Mouse (Mus musculus) kidney, postnatal 36 days (tissue): ENCODE measurements around the gene Plcxd2.
A peak's percentile ranks its signal among the peaks of the same experiment; 100 is the strongest.

Experiments
- DNase-seq, 2 experiments: peaks; one replicate each; pipeline ENCODE4 v3.0.0; 2021 to 2022; ENCODE audit warnings: mixed read lengths in 2 of 2

Gene Plcxd2

DNA sequence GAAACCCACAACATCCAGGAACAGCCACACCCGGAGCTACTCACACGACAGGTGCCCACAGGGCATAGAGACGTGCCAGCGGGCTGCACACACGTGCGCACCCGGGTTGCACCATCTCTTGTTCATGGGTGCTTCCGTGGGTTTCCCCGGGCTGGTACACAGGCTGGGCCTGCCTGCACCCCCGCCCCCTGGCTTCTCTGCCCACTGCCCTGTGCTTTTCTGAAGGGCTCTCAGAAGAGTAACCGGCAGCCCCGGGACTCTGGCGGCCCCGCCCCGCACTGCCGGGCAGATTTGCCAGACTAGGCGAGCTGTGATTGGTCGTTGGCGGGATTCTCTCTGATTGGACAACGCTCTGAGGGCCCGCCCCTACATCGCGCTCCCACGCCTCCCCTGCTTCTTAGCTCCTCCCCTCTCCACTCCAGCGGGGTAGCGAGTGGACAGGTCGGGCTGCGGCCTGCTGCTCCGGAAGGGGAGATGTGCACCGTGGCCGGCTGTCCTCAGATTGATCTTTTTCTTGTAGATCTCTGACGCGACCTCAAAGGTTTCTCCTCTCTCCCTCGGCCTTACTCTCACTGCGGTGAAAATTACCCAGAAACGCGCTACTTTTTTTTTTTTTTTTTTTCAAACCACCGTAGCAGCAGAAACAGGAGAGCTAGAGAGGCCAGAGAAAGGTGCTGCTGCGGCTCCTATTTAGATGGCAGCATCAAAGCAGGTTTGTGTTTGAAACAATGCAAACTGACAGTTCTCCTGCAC lies at the start of gene Plcxd2:
Gene Plcxd2, minus strand, starts transcription at position 66 of the 753 bp plus-strand sequence.
- DNase-seq, result peak; percentile 97

DNA sequence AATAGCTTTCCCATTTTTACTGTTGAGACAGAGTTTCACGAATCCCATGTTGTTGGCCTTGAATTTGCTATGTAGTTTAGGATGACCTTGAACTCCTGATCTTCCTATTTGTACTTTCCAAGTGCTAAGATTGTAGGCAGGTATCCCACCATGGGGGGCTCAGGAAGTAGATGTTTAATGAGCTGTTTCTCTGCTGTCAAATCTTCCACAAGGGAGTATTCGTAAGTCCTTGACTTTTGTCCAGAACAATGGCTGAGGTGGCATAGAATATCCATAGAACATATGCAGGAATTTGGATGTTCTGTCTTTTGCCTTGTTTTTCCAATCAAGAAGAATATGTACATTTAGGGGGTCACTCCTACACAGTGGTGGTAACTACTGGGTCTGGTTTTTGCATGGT lies 36.9 kb upstream of the Plcxd2 start:
- DNase-seq, result no peak

DNA sequence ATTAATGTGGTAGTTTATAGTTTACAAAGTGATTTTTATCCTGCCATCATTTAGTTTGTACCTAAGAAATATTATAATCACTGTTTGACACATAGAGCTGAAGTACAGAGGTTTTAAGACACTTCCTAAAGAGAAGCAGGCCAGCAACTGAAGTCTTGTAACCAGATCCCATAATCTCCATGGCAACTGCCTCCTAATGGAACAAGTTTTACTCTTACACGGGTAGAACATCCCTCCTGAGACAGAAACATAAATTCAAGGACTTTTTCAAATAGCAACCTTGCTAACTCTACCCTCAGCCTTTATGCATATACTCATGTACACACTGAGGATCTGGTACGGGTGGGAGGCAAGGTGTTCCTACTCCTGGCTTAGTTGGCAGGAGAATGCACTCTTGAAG lies 26.2 kb upstream of the Plcxd2 start:
- no peak for DNase-seq

DNA sequence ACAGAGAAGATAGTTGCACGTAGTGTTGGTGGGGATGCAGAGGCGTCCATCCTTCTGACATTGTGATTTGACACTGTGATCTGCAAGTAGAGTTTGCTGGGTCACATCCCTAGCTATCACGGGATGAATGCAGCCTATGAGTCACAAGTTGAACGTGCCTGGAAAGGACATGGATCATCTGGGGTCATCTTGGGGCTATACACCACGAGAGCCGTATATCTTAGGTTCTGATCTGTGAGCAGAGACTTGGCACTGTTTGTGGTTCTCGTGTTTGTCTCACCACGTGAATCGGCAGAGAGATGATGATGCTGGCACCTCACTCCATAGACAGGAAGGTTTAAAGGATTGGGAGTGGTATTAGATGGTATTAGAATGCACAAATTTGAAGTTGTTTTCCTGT lies 23.9 kb upstream of the Plcxd2 start:
- DNase-seq, result no peak

DNA sequence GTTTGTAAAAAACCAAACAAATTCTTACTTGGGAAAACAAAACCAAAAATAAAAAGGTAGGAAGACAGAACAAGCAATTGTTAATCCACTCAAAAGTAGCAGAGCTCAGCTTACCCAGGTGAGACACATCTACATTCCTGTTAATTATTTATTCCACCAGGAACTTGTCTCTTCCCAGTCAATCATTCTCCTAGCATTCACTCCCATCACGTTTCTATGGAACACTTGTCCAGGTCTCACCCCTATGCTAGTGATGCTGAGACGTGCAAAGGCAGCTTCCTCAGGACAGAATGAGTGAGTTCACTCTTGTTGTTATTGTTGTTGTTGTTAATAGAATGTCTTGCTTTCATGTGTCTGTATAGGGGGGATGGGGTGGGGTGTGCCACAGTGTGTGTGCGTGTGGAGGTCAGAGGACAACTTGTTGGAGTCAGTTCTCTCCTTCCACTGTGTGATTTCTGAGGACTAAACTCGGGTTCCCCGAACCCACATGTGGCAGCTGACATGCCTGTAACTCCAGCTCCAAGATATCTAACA lies 13.0 kb upstream of the Plcxd2 start:
- DNase-seq, result peak in 1 of 2 experiments; percentile 4

DNA sequence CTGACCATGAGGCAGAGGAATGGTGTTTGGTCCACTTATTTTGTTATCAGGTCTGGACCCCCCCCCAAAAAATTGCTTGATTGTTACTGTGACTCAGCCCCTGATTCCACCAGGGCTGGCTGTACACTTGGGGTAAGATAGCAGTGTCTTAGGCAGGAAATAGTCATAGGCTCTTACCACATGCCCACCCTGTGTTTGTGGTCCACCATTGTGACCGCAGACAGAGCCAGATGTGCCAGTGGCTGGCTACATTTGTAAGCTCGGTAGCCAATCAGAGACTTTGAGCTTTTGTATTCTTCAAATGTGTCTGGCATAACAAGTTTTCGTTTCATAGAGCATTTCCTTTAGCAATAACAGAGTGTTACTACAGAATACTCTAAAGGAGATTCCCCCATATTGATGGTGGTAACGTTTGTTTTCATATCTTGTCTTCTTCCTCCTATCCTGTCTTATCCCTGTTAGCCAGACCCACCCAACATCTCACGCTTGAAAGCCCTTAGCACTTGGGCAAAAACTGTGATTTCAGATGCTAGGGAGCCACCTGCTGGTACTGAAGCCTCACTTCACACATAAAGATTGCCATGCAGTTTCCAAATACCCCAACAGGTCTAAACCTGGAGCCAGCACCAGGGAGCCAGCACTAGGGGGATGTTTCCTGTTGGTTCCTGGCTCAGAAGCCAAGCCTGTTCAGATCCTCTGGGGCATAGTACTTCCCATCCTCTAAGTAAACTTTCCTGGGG lies 12.3 kb upstream of the Plcxd2 start:
- DNase-seq, result peak; percentile 63 to 74

DNA sequence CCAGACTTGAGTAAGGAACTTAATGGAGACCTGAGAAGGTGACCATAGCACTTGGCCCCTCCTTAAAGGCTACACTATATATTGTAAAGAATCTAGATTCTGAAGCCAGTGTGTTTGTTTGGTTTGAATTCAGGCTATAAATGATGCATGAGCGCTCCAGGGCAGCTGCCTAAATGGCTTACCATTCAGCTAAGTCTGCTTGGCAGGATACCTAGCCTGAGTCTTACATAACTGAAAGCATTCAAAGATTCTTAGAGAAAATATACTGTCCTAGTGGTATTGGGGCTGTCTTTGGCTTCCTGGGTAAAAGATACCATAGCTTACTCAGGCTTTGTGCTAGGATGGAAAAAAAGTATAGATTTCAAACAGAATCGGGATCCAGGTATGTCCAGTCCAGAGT lies 11.3 kb upstream of the Plcxd2 start:
- peak; percentile 40 to 49 for DNase-seq

DNA sequence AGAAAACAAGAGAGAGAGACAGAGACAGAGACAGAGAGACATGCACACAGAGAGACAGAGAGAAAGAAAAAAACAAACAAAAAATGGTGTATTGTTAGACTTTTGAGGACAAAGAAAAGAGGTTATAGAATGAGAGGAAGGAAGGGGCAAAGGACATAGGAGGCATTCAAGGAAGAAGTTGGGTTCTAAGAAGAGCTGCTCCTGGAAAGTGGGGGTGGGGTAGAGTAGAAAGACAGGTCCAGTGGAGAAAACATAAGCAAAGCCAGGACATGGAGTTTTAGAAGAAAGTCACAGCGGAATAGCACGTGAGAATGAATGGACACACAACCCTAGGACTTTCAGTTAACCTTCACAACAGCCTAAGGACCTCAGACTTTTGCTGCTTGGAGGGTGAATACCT lies 10.4 kb upstream of the Plcxd2 start:
- DNase-seq, result peak in 1 of 2 experiments; percentile 22

DNA sequence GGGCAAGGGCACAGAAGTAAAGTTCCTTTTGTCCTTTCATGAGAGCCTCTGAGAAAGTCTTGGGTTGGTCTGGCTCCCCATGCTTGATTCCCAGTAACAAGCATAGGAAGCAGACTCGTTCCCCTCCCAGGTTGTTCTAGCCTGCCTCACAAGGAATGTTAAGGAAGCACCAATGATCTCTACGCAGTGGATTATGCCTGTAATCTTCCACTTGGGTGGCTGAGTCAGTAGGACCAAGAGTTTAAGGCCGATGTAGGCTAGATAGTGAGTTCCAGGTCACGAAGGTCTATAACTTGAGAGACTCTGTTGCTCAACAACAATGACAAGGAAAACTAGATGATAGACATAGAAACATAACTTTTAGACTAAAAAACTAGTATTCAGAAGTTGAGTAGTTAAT lies 9.8 kb upstream of the Plcxd2 start:
- DNase-seq, result no peak

DNA sequence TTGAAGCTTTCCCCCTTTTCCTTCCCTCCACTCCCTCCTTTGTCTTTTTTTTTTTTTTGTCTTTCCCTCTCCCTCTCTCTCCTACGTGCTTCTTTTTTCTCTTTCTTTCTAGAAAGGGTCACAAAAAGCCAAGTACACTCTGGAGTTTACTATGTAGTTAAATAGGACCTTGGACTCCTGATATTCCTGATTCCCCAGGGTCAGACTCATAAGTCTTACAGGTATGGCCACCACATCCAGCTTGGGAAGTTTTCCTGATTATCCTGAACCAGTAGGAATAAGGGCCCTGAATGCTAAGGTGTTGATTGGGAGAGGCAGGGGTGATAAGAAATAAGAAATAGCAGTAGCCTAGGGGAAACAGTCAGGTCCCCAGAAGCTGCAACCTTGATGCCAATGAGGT lies 9.3 kb upstream of the Plcxd2 start:
- no peak for DNase-seq

DNA sequence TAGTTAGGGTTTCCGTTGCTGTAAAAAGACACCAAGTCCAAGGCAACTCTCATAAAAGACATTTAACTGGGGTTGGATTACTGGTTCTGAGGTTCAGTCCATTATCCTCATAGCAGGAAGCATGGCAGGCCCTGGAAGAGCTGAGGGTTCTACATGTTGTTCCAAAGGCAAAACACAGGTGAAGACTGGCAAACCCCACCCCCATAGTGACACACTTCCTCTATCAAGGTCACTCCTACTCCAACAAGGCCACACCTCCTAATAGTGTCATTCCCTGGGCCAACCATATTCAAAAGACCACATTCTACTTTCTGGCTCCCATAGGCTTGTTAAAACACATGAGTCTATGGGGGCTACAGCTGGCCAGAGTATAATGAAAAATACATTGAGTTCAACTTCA lies 1.7 kb upstream of the Plcxd2 start:
- peak in 1 of 2 experiments; percentile 4 for DNase-seq

DNA sequence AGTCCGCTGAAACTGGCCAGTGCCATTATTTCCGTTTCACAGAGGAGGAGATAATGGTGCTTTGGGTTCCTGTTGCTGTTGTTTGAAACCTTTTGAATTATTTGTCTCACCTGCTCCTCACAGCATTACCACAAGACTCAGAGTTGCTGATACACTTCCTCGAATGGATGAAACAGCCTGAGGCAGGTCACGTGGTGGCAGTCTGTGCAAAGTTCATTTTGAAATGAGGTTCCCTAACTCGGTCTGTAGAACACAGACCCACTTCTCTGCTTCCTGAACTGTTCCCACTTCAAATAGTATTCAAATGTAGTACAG lies 845 bp upstream of the Plcxd2 start:
- peak; percentile 82 to 85 for DNase-seq

DNA sequence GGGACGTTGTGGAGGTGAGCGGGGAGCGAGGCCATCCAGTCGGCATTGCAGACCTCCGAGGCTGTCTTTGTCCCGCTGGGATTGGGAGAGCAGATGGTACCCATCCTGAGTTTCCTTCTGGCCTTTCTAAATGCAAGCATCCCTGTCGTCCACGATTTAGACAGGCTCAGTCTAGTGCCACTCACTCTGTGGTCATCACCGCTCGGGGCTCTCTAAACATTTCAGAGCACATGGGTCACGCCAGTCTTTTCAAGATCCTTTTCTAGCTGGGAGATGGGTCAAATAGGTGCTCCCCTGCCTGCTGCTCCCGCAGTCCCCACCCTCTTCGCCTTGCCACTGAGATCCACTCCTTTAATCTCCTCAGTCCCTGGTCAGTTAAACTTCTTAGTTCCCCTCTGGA lies 301 bp downstream of the Plcxd2 start:
- peak in 1 of 2 experiments; percentile 2 for DNase-seq

DNA sequence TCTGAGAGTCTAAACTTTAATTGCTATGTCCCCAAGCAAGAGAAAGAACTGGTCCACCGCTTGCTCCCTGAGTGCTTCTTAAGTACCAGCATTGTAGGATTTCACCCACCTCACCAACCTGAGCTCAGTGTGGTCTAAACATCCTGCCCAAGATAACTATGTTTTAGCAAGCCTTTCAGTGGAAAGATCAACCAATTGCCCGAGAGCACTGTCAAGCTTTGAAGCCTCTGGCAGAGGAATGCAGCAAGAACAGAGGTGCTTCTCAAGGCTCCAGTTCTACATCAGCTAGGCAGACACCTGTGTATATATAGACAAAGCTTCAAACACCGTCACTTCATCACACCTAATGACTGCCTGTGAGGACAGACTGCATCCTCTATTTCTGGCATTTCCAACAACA lies 1.3 kb downstream of the Plcxd2 start:
- DNase-seq, result no peak

DNA sequence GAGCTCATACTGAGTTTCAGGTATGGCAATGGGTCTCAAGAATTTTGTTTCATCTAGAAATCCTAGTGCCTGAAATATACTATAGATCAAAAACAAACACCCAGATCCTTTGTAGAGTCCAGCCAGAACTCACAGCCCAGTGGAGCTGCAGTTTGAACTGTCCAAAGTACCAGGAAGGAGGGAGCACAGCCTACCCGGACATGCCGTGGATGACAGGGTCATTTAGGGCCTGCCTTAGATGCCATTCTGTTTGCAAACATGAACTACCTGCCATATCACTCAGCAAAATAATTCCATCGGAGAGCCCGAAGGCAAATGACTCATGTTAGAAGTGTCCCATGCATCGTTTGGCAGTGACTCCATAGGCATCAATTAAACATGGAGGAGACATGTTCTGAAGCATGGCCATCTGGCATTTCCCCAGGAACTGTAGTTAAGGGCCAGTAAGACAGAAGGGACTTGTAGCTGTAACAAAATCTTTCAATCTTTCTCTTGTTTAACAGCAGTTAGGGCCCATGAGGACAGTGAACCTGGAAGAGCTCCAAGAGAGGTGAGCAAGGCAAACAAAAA lies 1.9 kb downstream of the Plcxd2 start:
- DNase-seq, result peak; percentile 27 to 40

DNA sequence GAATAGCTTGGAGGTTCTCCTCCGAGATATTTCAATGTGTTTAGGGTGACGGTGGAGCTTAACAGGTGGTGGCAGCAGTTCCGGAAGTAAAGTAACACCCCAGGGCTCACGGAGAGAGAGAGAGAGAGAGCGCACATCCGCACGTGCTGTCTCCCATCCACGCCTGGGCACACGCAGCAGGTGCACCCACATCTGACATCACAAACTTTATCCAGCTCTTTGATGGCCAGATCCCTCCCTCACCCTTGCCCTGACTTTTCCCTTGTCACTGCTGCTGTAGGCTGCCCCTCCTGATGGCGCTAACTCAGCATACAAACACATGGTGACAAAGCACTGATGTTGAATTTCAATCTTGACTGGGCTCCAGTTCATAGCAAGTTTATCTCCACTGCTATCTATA lies 3.8 kb downstream of the Plcxd2 start:
- DNase-seq, result no peak

DNA sequence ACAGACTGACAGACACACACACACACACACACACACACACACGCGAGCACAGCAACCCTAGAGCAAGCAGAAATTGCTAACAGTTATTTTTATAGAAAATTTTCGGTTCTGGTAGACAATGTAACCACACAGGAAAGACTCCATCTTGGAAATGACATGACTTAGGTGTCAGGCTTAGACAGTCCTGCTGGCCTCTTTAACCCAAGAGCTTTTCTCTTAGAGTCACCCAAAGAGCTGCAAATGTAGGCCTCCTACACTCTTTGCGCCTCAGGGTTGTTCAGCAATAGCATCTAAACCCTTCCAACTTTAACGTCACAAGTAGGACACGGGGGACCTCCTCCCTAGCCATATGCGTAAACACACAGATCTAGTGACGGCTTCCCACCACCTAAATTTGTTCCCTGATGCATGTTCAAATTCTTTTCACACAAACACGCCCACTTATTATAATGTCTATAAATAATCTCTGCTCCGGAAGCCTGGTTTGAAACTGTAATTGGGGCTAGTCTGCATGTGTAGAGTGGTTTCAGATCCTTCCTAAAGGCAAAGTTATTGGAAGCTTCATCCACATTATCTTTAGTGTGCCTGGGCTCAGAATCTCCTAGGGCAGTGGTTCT lies 8.4 kb downstream of the Plcxd2 start:
- no peak for DNase-seq

DNA sequence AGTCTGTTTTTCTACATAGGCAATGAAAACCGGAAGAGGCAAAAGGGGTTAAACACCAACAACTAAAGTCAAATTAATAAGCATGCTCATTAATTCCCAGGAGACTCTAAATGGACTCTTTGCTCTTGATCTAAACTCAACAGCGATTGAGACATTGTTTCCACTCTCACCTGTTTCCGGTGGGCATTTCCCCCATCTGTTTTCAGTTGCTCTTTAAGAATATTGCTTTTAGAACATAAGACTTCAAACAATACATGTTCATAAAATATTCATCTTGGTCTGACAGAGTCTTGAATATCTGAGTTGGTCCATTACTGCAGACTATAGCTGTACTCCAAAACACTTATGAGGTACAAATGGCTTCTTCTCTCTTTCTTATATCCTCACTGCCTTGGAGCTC lies 9.0 kb downstream of the Plcxd2 start:
- no peak for DNase-seq

DNA sequence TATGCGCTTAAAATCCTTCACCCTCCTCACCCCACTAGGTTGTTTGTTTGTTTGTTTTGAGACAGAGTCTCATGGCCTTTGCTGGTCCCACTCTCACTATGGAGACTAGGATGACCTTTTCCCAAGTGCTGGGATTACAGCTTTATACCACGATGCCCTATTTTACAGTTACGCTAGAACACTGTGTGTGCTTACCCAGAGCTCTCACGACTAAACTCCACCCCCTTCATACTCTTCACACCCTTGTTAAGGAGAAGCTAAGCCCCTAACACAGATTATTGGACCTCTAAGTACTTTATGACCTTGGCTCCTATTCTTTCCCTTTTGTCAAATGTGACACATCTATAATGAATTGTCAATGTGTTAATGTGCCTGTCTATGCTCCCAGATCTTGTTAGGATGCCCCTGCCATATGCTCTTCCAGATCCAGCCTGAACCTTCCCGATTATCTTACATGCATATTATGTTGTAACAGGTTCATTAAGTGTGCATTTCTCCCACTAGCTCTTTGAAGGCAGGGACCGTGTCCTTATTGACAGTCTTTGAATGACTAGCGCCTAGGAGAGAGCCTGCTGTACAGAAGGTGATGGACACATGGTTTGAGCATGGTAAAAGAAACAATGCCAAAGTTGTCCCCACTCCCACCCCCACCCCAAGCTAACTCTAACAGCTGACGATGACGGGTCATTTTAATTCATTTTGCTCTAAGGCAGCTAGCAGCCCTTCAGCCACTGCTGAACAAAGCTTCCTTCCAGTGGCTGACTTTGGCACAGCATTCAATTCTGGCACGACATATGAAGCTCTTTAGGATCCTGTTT lies 10.4 kb downstream of the Plcxd2 start:
- no peak for DNase-seq

DNA sequence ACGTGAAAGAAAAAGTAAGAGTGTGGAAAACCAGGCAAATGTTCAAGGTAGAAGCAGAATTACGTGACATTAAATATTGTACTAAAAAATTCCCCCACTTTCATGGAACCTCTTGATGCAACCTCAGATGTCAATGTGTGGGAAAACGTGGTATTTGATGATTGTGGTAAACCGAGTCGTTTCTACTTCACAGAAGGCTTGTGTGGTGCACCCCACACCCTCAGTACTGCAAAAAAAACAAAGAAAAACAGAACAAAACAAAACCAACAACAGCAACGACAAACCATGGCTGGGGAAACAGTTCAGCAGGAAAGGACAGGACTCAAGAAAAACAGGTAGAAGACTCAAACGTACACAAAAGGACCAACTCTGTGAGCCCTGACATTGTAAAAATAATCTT lies 11.8 kb downstream of the Plcxd2 start:
- DNase-seq, result no peak

DNA sequence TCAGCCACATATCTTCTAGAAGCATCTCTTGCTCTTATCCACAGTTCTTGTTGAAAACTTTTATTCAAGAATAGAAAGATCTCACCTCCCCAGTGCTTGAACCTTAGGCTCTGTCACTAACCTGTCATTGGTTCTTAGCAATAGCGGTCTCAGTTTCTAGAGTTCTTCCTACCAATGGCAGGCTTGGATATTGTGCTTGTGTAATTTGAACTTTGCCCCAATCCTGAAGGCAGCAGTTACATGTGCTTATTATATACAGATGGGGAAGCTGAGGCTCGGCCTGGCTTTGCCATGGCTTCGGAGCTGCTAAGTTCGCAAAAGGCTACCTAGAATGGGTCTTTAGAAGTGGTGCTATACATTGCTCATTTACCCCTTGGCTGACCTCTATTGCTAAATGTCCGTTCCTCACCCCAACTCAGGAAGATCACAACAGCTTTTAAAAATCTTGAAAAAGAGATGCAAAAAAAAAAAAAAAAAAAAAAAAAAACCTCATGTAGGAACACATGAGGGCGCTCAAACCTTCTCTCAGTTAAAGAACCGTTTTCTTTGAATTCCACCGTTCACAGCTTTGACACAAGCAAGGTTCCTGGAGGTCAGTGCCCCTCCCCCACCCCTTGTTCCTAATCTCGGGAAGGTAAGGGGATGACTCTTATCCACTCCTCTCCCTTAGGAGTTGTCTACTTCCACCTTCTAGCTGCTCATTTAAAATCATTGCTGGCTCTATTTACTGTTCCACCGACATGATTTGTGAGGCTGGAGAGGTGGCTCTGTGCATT lies 18.9 kb downstream of the Plcxd2 start:
- peak in 1 of 2 experiments; percentile 33 for DNase-seq

DNA sequence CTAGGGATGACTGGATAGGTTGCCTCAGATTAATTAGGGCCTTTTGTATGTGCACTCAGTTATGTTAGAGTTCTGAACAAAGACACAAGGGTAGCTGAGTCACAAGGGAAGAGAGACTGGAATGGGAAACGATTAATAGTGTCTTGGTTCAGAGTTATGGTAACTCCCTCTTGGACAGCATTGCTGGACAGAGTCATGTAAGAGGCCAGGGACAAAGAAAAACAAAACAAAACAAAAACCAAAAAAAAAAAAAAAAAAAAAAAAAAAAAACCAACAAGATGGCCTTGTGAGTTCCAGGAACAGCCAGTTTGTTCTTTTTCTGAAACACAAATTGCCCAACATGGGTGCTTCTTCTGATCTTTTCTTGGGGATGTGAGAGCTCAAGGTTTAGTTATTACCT lies 23.8 kb downstream of the Plcxd2 start:
- DNase-seq, result no peak
